Mouse (Mus musculus): ENCODE data around the gene Mrps18b. TPM values are rescaled to one million over a fixed set of nuclear protein-coding genes. Genes with fewer than 3 reads are reported as not detected.

The Mrps18b gene
- polyA plus RNA-seq, 1 experiment, result 65.1 TPM

- H3K27me3 ChIP-seq (ENCODE audit: control insufficient read depth, insufficient read depth, low read length), result no peaks in the 10 kb centered on the region
- H3K4me1 ChIP-seq (ENCODE audit: control insufficient read depth, insufficient read depth, low read length), result no peaks in the 10 kb centered on the region; the same call in 1 of the 2 replicates
- H3K27ac ChIP-seq (ENCODE audit: insufficient read depth, low read length), result peak overlapping the region; percentile 93
- H3K4me3 ChIP-seq (replicated peaks; ENCODE audit: insufficient read depth, low read depth, low read length), result peak overlapping the region; percentile 99
- TF ChIP-seq POLR2A (IDR thresholded peaks at IDR 0.05; ENCODE audit: borderline replicate concordance, insufficient read depth, low read length) (peak; percentile 70; the same call in 1 of the 2 replicates), CTCF (IDR thresholded peaks at IDR 0.05; ENCODE audit: borderline replicate concordance, insufficient read depth, low read depth, low read length) (no peak)
- WGBS, result under 1% methylated on average over 13 of the region's 13 CpGs
- peak; percentile 66 to 84 for DNase-seq
These were observed 1.5 kb upstream of the Mrps18b start for GRCm38 (mm10) chr17:35917463-35918251.

DNA sequence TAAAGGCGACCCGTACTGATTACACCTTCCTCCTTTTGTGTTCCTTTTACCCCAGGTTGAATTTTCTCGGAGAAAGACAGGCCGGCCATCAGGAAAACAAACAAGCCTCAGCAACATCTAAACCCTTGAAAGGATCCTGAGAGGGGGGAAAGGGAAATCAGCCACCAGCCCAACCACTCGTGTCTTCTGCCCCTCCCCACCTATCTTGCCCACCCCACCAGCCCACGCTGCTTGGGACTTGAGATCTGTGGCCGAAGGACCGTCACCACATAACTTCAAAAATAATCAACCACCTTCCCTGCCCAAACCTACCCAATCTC, 914 bp upstream of the Mrps18b start:
- TF ChIP-seq POLR2A (IDR thresholded peaks at IDR 0.05; ENCODE audit: borderline replicate concordance, insufficient read depth, low read length), result no peak
- TF ChIP-seq CTCF (IDR thresholded peaks at IDR 0.05; ENCODE audit: borderline replicate concordance, insufficient read depth, low read depth, low read length), result no peak
- WGBS, result 0% methylated on average over 8 of the region's 8 CpGs
- Histone ChIP-seq H3K27ac (ENCODE audit: insufficient read depth, low read length) (peak overlapping the region; percentile 93), H3K4me1 (ENCODE audit: control insufficient read depth, insufficient read depth, low read length) (no peaks in the 10 kb centered on the region; the same call in 1 of the 2 replicates), H3K27me3 (ENCODE audit: control insufficient read depth, insufficient read depth, low read length) (no peaks in the 10 kb centered on the region), H3K4me3 (replicated peaks; ENCODE audit: insufficient read depth, low read depth, low read length) (peak overlapping the region; percentile 99)
- DNase-seq, result peak in 1 of 2 experiments; percentile 60

GRCm38 (mm10) chr17:35915538-35916296, 472 bp downstream of the Mrps18b start:
- H3K27ac ChIP-seq (ENCODE audit: insufficient read depth, low read length), result no peak overlapping the region; the same call in 1 of the 2 replicates
- TF ChIP-seq POLR2A (IDR thresholded peaks at IDR 0.05; ENCODE audit: borderline replicate concordance, insufficient read depth, low read length) (no peak), CTCF (IDR thresholded peaks at IDR 0.05; ENCODE audit: borderline replicate concordance, insufficient read depth, low read depth, low read length) (no peak)
- peak overlapping the region; percentile 67 for H3K4me3 ChIP-seq (replicated peaks; ENCODE audit: insufficient read depth, low read depth, low read length)
- H3K27me3 ChIP-seq (ENCODE audit: control insufficient read depth, insufficient read depth, low read length), result no peaks in the 10 kb centered on the region
- no peaks in the 10 kb centered on the region; the same call in 1 of the 2 replicates for H3K4me1 ChIP-seq (ENCODE audit: control insufficient read depth, insufficient read depth, low read length)
- WGBS, result 3% methylated on average over 28 of the region's 28 CpGs
- peak in 1 of 2 experiments; percentile 32 for DNase-seq

DNA sequence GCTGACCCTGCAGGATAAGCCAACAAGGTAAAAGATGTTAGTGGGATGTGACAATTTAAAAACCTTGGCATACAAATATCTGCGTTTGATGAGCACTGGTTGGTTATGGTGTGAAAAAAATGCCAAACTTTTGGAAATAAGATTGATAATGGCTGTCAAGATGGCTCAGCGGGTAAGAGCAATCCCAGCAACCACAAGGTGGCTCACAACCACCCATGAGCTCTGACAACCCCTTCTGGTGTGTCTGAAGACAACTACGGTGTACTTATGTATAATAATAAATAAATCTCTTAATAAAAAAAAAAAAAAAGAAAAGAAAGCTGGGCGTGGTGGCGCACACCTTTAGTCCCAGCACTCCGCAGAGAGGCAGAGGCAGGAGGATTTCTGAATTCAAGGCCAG, 1.2 kb downstream of the Mrps18b start:
- WGBS, result 86% methylated on average over 6 of the region's 6 CpGs
- TF ChIP-seq CTCF (IDR thresholded peaks at IDR 0.05; ENCODE audit: borderline replicate concordance, insufficient read depth, low read depth, low read length) (no peak), POLR2A (IDR thresholded peaks at IDR 0.05; ENCODE audit: borderline replicate concordance, insufficient read depth, low read length) (no peak)
- DNase-seq, result no peak
- Histone ChIP-seq H3K4me1 (ENCODE audit: control insufficient read depth, insufficient read depth, low read length) (no peaks in the 10 kb centered on the region; the same call in 1 of the 2 replicates), H3K4me3 (replicated peaks; ENCODE audit: insufficient read depth, low read depth, low read length) (no peak overlapping the region), H3K27me3 (ENCODE audit: control insufficient read depth, insufficient read depth, low read length) (no peaks in the 10 kb centered on the region), H3K27ac (ENCODE audit: insufficient read depth, low read length) (no peak overlapping the region)

- peak; percentile 84 to 87 for DNase-seq
- H3K27me3 ChIP-seq (ENCODE audit: control insufficient read depth, insufficient read depth, low read length), result no peaks in the 10 kb centered on the region
- TF ChIP-seq CTCF (IDR thresholded peaks at IDR 0.05; ENCODE audit: borderline replicate concordance, insufficient read depth, low read depth, low read length) (no peak), POLR2A (IDR thresholded peaks at IDR 0.05; ENCODE audit: borderline replicate concordance, insufficient read depth, low read length) (peak; percentile 64; the same call in 1 of the 2 replicates)
- 2% methylated on average over 25 of the region's 25 CpGs for WGBS
- no peaks in the 10 kb centered on the region for H3K4me1 ChIP-seq (ENCODE audit: control insufficient read depth, insufficient read depth, low read length)
- peak within 1 kb of the TSS; percentile 72 for H3K4me3 ChIP-seq (replicated peaks; ENCODE audit: insufficient read depth, low read depth, low read length)
- peak within 1 kb of the TSS; percentile 54; the same call in 1 of the 2 replicates for H3K27ac ChIP-seq (ENCODE audit: insufficient read depth, low read length)
These were observed 6.2 kb downstream of the Mrps18b start, which contains the start of gene Atat1 for GRCm38 (mm10) chr17:35909919-35910369. TSS of gene Atat1 (minus strand) at chr17:35910075.

DNA sequence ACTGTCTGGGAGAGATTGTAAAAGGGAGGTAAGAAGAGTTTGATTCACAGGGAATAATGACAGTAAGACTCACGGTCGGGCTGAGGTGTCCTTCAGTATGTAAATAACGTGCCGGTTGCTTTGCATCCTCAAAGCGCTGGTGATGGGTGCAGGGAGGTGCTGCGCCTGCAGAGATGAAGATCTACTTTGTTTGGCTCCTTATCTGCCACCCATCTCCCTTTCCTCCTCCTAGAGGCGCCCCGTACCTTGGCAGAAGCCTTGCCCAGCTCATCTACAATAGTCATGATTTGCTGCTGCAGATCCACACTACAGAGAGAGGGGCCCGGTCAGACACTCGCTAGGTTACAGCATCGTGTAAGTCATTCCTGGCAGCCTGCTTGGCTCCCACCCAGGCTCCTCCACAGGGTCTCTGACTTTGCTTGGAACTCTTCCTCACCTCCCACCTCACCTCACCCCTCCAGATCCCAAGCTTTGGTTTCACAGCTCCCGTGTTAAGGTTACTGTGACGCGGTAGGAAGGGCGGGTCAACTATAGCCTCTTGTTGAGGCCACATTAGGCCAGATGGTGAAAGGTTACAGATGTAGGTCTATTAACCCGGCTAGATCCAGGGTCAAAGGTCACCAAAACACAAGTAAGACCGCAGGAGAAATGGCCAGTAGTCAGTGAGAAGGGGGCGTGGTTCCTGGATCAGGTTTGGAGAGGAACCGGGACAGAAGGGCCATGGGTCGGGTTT, 6.8 kb downstream of the Mrps18b start:
- H3K27me3 ChIP-seq (ENCODE audit: control insufficient read depth, insufficient read depth, low read length), result no peaks in the 10 kb centered on the region
- no peaks in the 10 kb centered on the region for H3K4me1 ChIP-seq (ENCODE audit: control insufficient read depth, insufficient read depth, low read length)
- WGBS, result 12% methylated on average over 20 of the region's 20 CpGs
- no peak for DNase-seq
- TF ChIP-seq CTCF (IDR thresholded peaks at IDR 0.05; ENCODE audit: borderline replicate concordance, insufficient read depth, low read depth, low read length), result no peak
- TF ChIP-seq POLR2A (IDR thresholded peaks at IDR 0.05; ENCODE audit: borderline replicate concordance, insufficient read depth, low read length), result no peak
- H3K4me3 ChIP-seq (replicated peaks; ENCODE audit: insufficient read depth, low read depth, low read length), result peak overlapping the region; percentile 72
- H3K27ac ChIP-seq (ENCODE audit: insufficient read depth, low read length), result 0 out of 2 replicates have a peak overlapping the region, but pooled peaks have one; percentile 10

DNA sequence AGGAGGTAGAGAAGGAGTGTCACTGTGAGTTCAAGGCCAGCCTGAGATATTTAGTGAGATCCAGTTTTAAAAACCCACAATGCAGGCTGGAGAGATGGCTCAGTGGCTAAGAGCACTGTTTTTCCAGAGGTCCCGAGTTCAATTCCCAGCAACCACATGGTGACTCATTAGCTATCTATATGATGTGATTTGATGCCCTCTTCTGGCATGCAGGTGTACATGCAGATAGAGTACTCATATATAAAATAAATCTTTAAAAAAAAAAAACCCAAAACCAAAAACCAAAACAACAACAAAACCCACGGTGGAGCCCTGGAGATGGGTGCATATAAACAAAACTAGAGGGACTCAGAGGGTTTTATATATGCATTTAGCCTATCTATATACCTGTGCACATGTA, 8.6 kb downstream of the Mrps18b start:
- Histone ChIP-seq H3K4me3 (replicated peaks; ENCODE audit: insufficient read depth, low read depth, low read length) (no peak overlapping the region), H3K27me3 (ENCODE audit: control insufficient read depth, insufficient read depth, low read length) (no peaks in the 10 kb centered on the region), H3K27ac (ENCODE audit: insufficient read depth, low read length) (no peak overlapping the region), H3K4me1 (ENCODE audit: control insufficient read depth, insufficient read depth, low read length) (no peaks in the 10 kb centered on the region)
- 65% methylated on average over 2 of the region's 2 CpGs for WGBS
- DNase-seq, result no peak
- TF ChIP-seq CTCF (IDR thresholded peaks at IDR 0.05; ENCODE audit: borderline replicate concordance, insufficient read depth, low read depth, low read length), result no peak
- no peak for TF ChIP-seq POLR2A (IDR thresholded peaks at IDR 0.05; ENCODE audit: borderline replicate concordance, insufficient read depth, low read length)
